Comparison of ENCODE assay signal across 11 mouse cellular contexts in genomic region chrX:143826521-143826920, GRCm38 (mm10). TPM values are rescaled to one million over a fixed set of nuclear protein-coding genes. Genes with fewer than 3 reads are reported as not detected.
DNase-seq lines count a peak whose midpoint lies in the region; ATAC-seq and TF ChIP-seq lines count a peak whose summit lies in the region.
"Had no signal": no experiment of that assay in that cellular context is flagged by ENCODE, and none has a peak within 500 bp of the region (broad histone marks: within the 10 kb centered on the region; RNA-seq: fewer than 3 reads in every experiment).

No protein-coding gene starts in this region.

- ATAC-seq in heart, postnatal 0 days (ENCODE audit: insufficient read depth, low read depth) = no peak
- ATAC-seq in lung, embryonic 15.5 days (ENCODE audit: borderline replicate concordance, extremely low read depth, low FRiP score, low TSS enrichment) = no peak; the same call in 1 of the 2 replicates
- ATAC-seq in intestine, embryonic 15.5 days = no peak
- no peak for ATAC-seq in stomach, postnatal 0 days (ENCODE audit: low FRiP score, low TSS enrichment)
- ATAC-seq: forebrain, postnatal 0 days had no signal

- WGBS in heart, postnatal 0 days = 25% methylated on average over 4 of the region's 4 CpGs
- 22% methylated on average over 4 of the region's 4 CpGs for WGBS in lung, embryonic 15.5 days
- 37% methylated on average over 4 of the region's 4 CpGs for WGBS in intestine, embryonic 15.5 days
- WGBS in stomach, postnatal 0 days = 22% methylated on average over 4 of the region's 4 CpGs

- H3K4me3 ChIP-seq in heart, postnatal 0 days (ENCODE audit: low read depth, low read length) = peak overlapping the region; percentile 37
- peak overlapping the region; percentile 42 for H3K4me3 ChIP-seq in lung, embryonic 15.5 days
- H3K4me3 ChIP-seq in intestine, embryonic 15.5 days (replicated peaks) = peak overlapping the region; percentile 23
- peak overlapping the region; percentile 33 for H3K4me3 ChIP-seq in stomach, postnatal 0 days (ENCODE audit: low read depth, low read length)
- H3K4me3 ChIP-seq: midbrain, embryonic 10.5 days had no signal

- no peak for TF ChIP-seq EP300 in heart, postnatal 0 days (IDR thresholded peaks at IDR 0.05; ENCODE audit: low read depth)
- TF ChIP-seq EP300 in stomach, postnatal 0 days (optimal IDR thresholded peaks at IDR 0.05) = no peak

- H3K4me1 ChIP-seq in heart, postnatal 0 days (ENCODE audit: control insufficient read depth, insufficient read depth) = no peaks in the 10 kb centered on the region
- H3K4me1 ChIP-seq in lung, embryonic 15.5 days = no peaks in the 10 kb centered on the region
- no peaks in the 10 kb centered on the region for H3K4me1 ChIP-seq in intestine, embryonic 15.5 days (replicated peaks)
- no peaks in the 10 kb centered on the region for H3K4me1 ChIP-seq in stomach, postnatal 0 days (replicated peaks; ENCODE audit: control insufficient read depth, insufficient read depth)

- DNase-seq in heart, postnatal 0 days (ENCODE audit: low spot score) = no peak
- no peak for DNase-seq in heart, postnatal 36 days
- DNase-seq in lung, postnatal 10 days = no peak
- DNase-seq in stomach, postnatal 0 days (ENCODE audit: low spot score) = peak; percentile 13
- no peak for DNase-seq in adrenal gland, postnatal 4 days (ENCODE audit: low spot score in 2 of 2)
- DNase-seq: cerebellum, adult 9-11 months; forebrain, postnatal 0 days; thymus, adult 18-20 months had no signal

- H3K27ac ChIP-seq in heart, postnatal 0 days (ENCODE audit: low read depth) = no peak overlapping the region
- H3K27ac ChIP-seq in lung, embryonic 15.5 days = no peak overlapping the region; the same call in 1 of the 2 replicates
- no peak overlapping the region for H3K27ac ChIP-seq in intestine, embryonic 15.5 days
- H3K27ac ChIP-seq in stomach, postnatal 0 days (replicated peaks) = no peak overlapping the region
- H3K27ac ChIP-seq: midbrain, embryonic 10.5 days had no signal

- H3K27me3 ChIP-seq in heart, postnatal 0 days (ENCODE audit: control insufficient read depth, insufficient read depth, low read length) = no peaks in the 10 kb centered on the region
- H3K27me3 ChIP-seq in lung, embryonic 15.5 days = no peaks in the 10 kb centered on the region
- H3K27me3 ChIP-seq in intestine, embryonic 15.5 days (replicated peaks) = no peaks in the 10 kb centered on the region
- no peaks in the 10 kb centered on the region for H3K27me3 ChIP-seq in stomach, postnatal 0 days (ENCODE audit: control insufficient read depth, insufficient read depth, low read length)

- peak overlapping the region; percentile 56 for H3K4me2 ChIP-seq in heart, postnatal 0 days (ENCODE audit: low read depth, low read length)
- H3K4me2 ChIP-seq in lung, embryonic 15.5 days = peak overlapping the region; percentile 48
- peak overlapping the region; percentile 42 for H3K4me2 ChIP-seq in intestine, embryonic 15.5 days (replicated peaks)
- H3K4me2 ChIP-seq in stomach, postnatal 0 days (replicated peaks; ENCODE audit: low read depth) = peak overlapping the region; percentile 40

- intact Hi-C loops in heart, postnatal 36 days (cut with DNase I) = no loop called here

- no peak overlapping the region; the same call in 1 of the 2 replicates for H3K9ac ChIP-seq in heart, postnatal 0 days (replicated peaks; ENCODE audit: low read depth, low read length)
- H3K9ac ChIP-seq in lung, embryonic 15.5 days = peak overlapping the region; percentile 16; the same call in 1 of the 2 replicates
- no peak overlapping the region for H3K9ac ChIP-seq in intestine, embryonic 15.5 days
- peak overlapping the region; percentile 3; the same call in 1 of the 2 replicates for H3K9ac ChIP-seq in stomach, postnatal 0 days (ENCODE audit: low read length)
- H3K9ac ChIP-seq: forebrain, postnatal 0 days had no signal

- H3K9me3 ChIP-seq in heart, postnatal 0 days (replicated peaks; ENCODE audit: control insufficient read depth, low read length) = no peaks in the 10 kb centered on the region
- no peaks in the 10 kb centered on the region for H3K9me3 ChIP-seq in lung, embryonic 15.5 days
- H3K9me3 ChIP-seq in intestine, embryonic 15.5 days = no peaks in the 10 kb centered on the region
- H3K9me3 ChIP-seq in stomach, postnatal 0 days (ENCODE audit: control insufficient read depth, low read length) = no peaks in the 10 kb centered on the region
- H3K9me3 ChIP-seq: midbrain, embryonic 10.5 days had no signal

- no peaks in the 10 kb centered on the region for H3K36me3 ChIP-seq in heart, postnatal 0 days (replicated peaks; ENCODE audit: control insufficient read depth, insufficient read depth, low read length)
- no peaks in the 10 kb centered on the region for H3K36me3 ChIP-seq in lung, embryonic 15.5 days
- no peaks in the 10 kb centered on the region for H3K36me3 ChIP-seq in intestine, embryonic 15.5 days
- H3K36me3 ChIP-seq in stomach, postnatal 0 days (ENCODE audit: control insufficient read depth, insufficient read depth, low read length) = no peaks in the 10 kb centered on the region
- H3K36me3 ChIP-seq: midbrain, embryonic 10.5 days had no signal

- TF ChIP-seq CTCF in heart, postnatal 0 days (IDR thresholded peaks at IDR 0.05; ENCODE audit: low read depth) = no peak
- TF ChIP-seq CTCF in stomach, postnatal 0 days (IDR thresholded peaks at IDR 0.05; ENCODE audit: low read depth) = no peak

RNA-seq across cellular contexts. Expression of gene Capn6, which starts 0.7 kb away (rescaled TPM):
- total RNA-seq in heart, postnatal 0 days (2014; rRNA removed; ENCODE audit: low replicate concordance) = 39.6 and 48.5 TPM in 2 replicates
- 31.2 and 33.5 TPM in 2 replicates for polyA plus RNA-seq in heart, postnatal 0 days (2015; fragmentation: Nextera tagmentation; extraction: Ambion mirVana)
- total RNA-seq in heart, postnatal 36 days (2021) = 1 to 10 TPM; 1.0 to 1.2 TPM
- polyA plus RNA-seq in lung, embryonic 15.5 days (2015; fragmentation: Nextera tagmentation; extraction: Ambion mirVana) = 136 and 142 TPM in 2 replicates
- 42.2 and 45.6 TPM in 2 replicates for polyA plus RNA-seq in intestine, embryonic 15.5 days (2015; fragmentation: Nextera tagmentation; extraction: Ambion mirVana)
- 29.5 and 30.1 TPM in 2 replicates for polyA plus RNA-seq in stomach, postnatal 0 days (2015; fragmentation: Nextera tagmentation; extraction: Ambion mirVana)
- 10 to 100 TPM; 20.5 to 20.8 TPM for total RNA-seq in adrenal gland, postnatal 4 days (2021)

Comparison
In these comparisons a context has a peak if more than half of its experiments do, and no peak if none do; other contexts are left out.
1. H3K9ac ChIP-seq: peak in lung, embryonic 15.5 days (single experiment) and stomach, postnatal 0 days (single experiment); none in heart, postnatal 0 days (single experiment) and intestine, embryonic 15.5 days (single experiment).
2. Peak in every context shown above with its lines, with median percentiles within 50 percentile points of each other: H3K4me2 ChIP-seq and H3K4me3 ChIP-seq.